Mouse (Mus musculus) olfactory bulb, adult 2 months (tissue): Measurements from ENCODE around the gene Nlk. TPM values are rescaled to one million over a fixed set of nuclear protein-coding genes. Genes with fewer than 3 reads are reported as not detected.

Source experiments
- H3K27ac ChIP-seq: fragments of 200-500 bp; 2 replicates; pipeline ENCODE4 v1.5.1; 2012; ENCODE audit warnings: low read depth, low read length; ENCODE audit not compliant: insufficient read depth
- H3K4me1 ChIP-seq: fragments of 200-500 bp; 2 replicates; pipeline ENCODE4 v1.6.1; 2012; ENCODE audit warnings: low read length; ENCODE audit not compliant: control insufficient read depth, insufficient read depth
- H3K4me3 ChIP-seq: fragments of 200-500 bp; 2 replicates; pipeline ENCODE4 v1.5.1; 2012; ENCODE audit warnings: mild to moderate bottlenecking, low read depth, low read length, moderate library complexity; ENCODE audit not compliant: insufficient read depth
- CTCF ChIP-seq: fragments of 200-500 bp; IDR thresholded peaks from 2 replicates; pipeline ENCODE4 v1.5.1; 2012; ENCODE audit warnings: low read depth, mild to moderate bottlenecking, low read length, moderate library complexity; ENCODE audit not compliant: insufficient read depth
- POLR2A ChIP-seq: fragments of 200-500 bp; IDR thresholded peaks from 2 replicates; pipeline ENCODE4 v1.6.1; 2012; ENCODE audit warnings: mild to moderate bottlenecking, low read depth, low read length, moderate library complexity; ENCODE audit not compliant: insufficient read depth
- WGBS: fragments of 180-500 bp; shearing (Covaris S2); methylation state at CpG from one replicate; pipeline ENCODE4 v1.1.7; 2018; 5-methylcytosine and 5-hydroxymethylcytosine counted together
- polyA plus RNA-seq: library from polyadenylated mRNA; stranded (reverse); fragments of >200 nt; gene quantifications from 2 replicates; pipeline ENCODE4 v1.2.4, GENCODE M21; 2012; ENCODE audit warnings: low replicate concordance; ENCODE audit not compliant: missing spikeins, insufficient read depth, insufficient read length

Nlk gene
- polyA plus RNA-seq, 1 experiment: not detected

DNA sequence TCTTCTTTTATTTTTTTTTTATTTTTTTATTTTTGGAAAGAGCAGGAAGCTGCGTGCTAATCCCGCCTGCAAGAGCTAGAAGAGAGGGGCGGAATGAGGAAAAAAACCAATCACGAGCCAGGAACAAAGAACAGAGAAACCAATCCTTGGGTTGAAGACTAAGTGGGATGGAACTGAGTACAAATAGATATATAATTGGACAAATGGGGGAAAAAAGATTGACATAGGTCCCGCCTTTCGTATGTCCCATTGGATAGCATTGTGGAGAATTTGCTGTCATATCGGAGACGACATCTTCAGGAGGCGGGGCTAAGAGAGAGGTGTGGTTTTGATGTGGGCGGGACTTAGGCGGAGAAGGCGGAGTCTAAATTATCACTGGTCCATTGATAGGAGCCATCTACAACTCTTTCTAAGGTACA, 589 bp upstream of the Nlk start:
- WGBS: under 1% methylated on average over 12 of the region's 12 CpGs
- TF ChIP-seq POLR2A (no peak), CTCF (no peak)
- Histone ChIP-seq H3K27ac (peak overlapping the region; percentile 56; the same call in 1 of the 2 replicates), H3K4me3 (peak overlapping the region; percentile 24), H3K4me1 (peaks cover 9% of the 10 kb centered on the region)

DNA sequence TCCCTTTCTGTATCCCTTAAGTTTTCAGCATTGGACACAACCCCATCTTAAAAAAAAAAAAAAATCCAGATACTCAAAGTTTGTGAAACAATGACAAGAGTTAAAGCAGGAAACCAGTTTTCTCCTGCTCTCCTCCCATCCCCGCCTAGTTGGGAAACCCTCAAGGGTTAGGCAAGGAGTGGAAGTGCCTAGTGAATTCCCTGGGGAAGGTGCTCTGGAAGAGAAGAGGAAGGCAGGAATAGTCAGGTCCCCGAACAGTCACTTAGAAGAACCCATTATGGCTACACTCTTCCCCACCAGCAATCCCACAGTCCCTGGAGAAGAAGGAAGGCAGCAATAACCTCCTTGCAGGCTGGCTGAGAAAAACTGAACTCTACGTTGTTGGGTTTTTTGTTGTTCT, 2.9 kb downstream of the Nlk start:
- H3K4me1 ChIP-seq: peaks cover 9% of the 10 kb centered on the region
- H3K27ac ChIP-seq: no peak overlapping the region
- H3K4me3 ChIP-seq: peak overlapping the region; percentile 36
- TF ChIP-seq POLR2A (no peak), CTCF (no peak)
- 19% methylated on average over 3 of the region's 3 CpGs for WGBS

DNA sequence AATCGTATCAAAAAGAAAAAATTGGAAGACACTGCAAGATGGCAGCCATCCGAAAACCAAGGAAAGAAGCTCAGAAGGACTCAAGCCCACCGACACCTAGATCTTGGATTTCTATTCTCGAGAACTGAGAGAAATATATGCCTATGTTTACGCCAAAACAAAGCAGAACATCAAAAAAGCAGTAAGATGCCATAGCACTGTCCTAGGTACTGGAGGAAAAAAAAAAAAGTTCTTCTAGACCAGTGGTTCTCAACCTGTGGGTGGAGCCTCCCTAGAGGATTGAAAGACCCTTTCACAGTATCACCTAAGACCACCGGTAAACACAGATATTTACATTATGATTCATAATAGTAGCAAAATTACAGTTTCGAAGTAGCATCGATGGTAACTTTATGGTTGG, 3.9 kb downstream of the Nlk start:
- TF ChIP-seq POLR2A (no peak), CTCF (no peak)
- Histone ChIP-seq H3K27ac (no peak overlapping the region), H3K4me3 (no peak overlapping the region), H3K4me1 (peaks cover 9% of the 10 kb centered on the region)
- WGBS: 92% methylated on average over 8 of the region's 8 CpGs

DNA sequence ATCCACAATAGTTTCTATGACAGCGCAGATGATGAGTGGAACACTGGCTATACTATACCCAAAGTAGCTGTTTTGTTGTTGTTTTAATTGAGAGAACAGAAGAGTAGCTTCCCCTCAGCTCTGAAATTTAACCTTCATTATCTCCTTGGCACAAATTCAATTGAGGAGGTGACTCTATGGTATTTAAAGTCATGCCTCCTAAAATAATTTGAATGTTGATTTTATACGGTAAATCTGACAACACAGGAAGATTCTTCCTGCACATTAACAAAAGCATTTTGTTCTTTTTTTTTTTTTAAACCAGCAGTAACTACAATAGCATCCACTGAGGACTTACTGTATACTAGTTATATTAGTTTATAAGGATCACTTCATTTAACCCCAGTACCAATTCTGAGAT, 6.0 kb downstream of the Nlk start:
- WGBS: 22% methylated on average over 2 of the region's 2 CpGs
- TF ChIP-seq CTCF (no peak), POLR2A (no peak)
- Histone ChIP-seq H3K27ac (0 out of 2 replicates have a peak overlapping the region, but pooled peaks have one; percentile 37), H3K4me1 (peaks cover 10% of the 10 kb centered on the region), H3K4me3 (no peak overlapping the region)

DNA sequence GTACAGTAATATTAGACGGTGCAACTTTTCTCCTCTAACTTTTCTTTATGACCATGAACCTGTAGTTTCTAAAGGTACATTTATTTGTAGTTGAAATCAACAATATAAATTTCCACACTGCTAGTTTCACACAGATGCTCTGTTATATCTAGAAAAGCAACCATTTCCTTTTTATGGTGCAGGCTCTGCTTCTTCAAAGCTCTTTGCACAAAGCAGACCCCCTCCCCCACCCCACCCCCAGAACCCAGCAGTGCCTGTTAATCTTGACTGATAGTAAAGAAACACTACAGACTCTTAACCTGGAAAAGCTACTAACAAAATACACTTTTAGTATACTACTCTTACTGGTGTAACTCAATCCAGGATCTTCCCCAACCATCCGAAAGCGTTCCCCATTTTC, 6.6 kb downstream of the Nlk start:
- Histone ChIP-seq H3K4me1 (peaks cover 4% of the 10 kb centered on the region), H3K4me3 (no peak overlapping the region)

DNA sequence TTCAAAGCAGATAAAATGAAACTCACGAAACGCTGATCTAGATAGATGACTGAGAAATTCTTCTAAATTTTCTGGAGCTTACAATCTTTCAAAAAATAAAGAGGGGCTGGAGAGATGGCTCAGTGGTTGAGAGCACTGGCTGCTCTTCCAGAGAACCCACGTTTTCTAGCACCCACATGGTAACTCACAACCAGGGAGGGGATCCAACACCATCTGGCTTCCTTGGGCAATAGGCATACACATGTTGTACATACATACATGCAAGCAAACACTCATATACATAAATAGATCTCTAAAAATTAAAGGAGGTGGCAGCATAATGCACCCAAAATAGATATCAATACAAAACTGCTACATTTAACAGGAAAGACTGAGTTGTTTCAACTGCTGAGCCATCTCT, 16.1 kb downstream of the Nlk start:
- H3K27ac ChIP-seq: no peak overlapping the region
- WGBS: 74% methylated on average over 3 of the region's 3 CpGs

More for the DNA sequence above, 6.6 kb downstream of the Nlk start:
- TF ChIP-seq POLR2A: no peak
- no peak for TF ChIP-seq CTCF
- WGBS: 58% methylated on average over 3 of the region's 3 CpGs
- 0 out of 2 replicates have a peak overlapping the region, but pooled peaks have one; percentile 37 for H3K27ac ChIP-seq

DNA sequence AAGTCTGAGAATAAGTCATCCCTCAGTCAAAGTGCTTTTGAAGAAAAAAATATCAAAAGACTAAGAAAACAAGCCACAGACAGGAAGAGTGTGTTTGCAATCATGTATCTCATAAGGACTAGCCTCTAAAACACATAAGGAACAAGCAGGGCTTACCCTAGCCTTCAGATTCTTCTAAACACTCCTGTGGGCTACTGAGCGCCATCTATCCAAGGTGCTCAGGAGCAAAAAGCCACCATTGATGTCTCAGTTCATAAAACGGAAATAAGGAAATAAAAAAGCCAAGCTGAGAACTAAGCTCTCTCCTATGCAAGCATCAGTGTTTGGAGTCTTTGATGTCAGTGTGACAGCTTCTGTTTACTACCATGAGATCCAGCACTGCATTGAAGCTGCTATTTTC, 18.4 kb downstream of the Nlk start:
- Histone ChIP-seq H3K4me3 (no peak overlapping the region), H3K4me1 (no peaks in the 10 kb centered on the region), H3K27ac (no peak overlapping the region)
- TF ChIP-seq CTCF: no peak
- TF ChIP-seq POLR2A: no peak
- 73% methylated on average over 2 of the region's 2 CpGs for WGBS

More for the DNA sequence above, 16.1 kb downstream of the Nlk start:
- no peaks in the 10 kb centered on the region for H3K4me1 ChIP-seq
- no peak for TF ChIP-seq CTCF
- TF ChIP-seq POLR2A: no peak
- no peak overlapping the region for H3K4me3 ChIP-seq

DNA sequence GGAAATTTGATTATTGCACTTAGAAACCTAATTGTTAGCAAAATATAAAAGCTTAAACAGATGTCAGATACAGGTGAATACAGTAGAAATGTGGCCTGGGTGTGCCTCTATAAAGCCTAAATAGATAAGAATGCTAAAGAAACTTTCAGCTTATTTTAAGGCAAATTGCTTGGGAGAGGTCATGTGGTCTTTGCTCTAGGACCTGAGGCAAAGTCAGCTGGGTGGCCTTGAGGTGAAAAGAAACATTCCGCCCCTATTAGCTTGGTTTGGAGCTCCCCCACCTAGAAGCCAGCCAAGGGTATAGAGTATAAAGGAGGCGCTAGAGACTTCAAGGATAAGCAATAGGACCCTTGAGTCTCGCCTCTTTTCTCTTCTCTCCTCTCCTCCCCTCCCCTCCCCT, 28.5 kb downstream of the Nlk start:
- H3K27ac ChIP-seq: no peak overlapping the region
- H3K4me3 ChIP-seq: no peak overlapping the region
- WGBS: 51% methylated on average over 3 of the region's 3 CpGs
- H3K4me1 ChIP-seq: no peaks in the 10 kb centered on the region
- TF ChIP-seq CTCF (no peak), POLR2A (no peak)

DNA sequence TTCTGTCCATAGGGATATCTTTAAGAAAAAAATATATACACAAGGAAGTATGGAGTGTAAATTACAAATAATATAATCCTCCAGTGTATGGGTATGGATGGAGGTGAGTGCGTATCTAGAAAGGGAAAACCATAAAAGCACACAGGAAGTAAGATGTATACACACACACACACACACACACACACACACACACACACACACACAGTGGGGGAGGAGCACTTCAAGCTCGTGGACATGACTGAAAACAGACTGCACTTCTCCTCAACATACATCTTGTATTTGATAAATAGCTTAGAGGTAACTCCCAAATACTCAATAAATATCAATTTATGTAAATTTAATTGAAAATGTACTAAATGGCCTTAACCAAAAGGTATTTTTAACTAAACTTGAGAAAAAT, 32.3 kb downstream of the Nlk start:
- TF ChIP-seq POLR2A (no peak), CTCF (no peak)
- peaks cover 3% of the 10 kb centered on the region for H3K4me1 ChIP-seq
- 68% methylated on average over 2 of the region's 2 CpGs for WGBS
- no peak overlapping the region for H3K4me3 ChIP-seq
- H3K27ac ChIP-seq: no peak overlapping the region

DNA sequence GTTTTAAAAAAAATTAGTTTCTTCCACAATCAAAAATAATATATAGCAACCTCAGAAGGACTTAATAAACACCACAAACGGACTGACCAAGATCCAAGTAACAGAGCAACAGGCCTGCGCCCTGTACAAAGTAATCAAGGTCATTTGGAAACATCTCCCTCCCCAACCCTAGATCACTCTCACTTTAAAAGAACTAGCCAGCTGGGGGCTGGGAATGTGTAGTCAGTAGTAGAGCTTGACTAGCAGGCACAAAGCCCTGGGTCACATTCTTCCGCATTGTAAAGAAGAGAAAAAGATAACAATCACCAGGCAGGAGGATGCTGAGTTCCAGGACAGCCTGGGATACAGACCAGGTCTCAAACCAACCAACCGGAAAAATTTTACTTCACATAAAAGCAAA, 33.3 kb downstream of the Nlk start:
- Histone ChIP-seq H3K4me1 (peaks cover 3% of the 10 kb centered on the region), H3K27ac (no peak overlapping the region), H3K4me3 (no peak overlapping the region)
- no peak for TF ChIP-seq CTCF
- TF ChIP-seq POLR2A: no peak
- 86% methylated on average over 4 of the region's 4 CpGs for WGBS
